Mouse (Mus musculus): Measurements from ENCODE around the gene Upk1b. TPM values are rescaled to one million over a fixed set of nuclear protein-coding genes. Genes with fewer than 3 reads are reported as not detected.
A peak's percentile ranks its signal among the peaks of the same experiment; 100 is the strongest.

The Upk1b gene
- total RNA-seq, 2 experiments from 2014 or later: 0.49 TPM; not detected in 1

GRCm38 (mm10) chr16:38763508-38763907, 36.6 kb downstream of the Upk1b start:
- ATAC-seq (replicated peaks; ENCODE audit: poor library complexity): peak; percentile 61

GRCm38 (mm10) chr16:38762401-38762800, 37.7 kb downstream of the Upk1b start:
- ATAC-seq (replicated peaks; ENCODE audit: poor library complexity): no peak

GRCm38 (mm10) chr16:38761972-38762371, 38.2 kb downstream of the Upk1b start:
- ATAC-seq (replicated peaks; ENCODE audit: poor library complexity): no peak

- ATAC-seq (replicated peaks; ENCODE audit: poor library complexity): peak; percentile 55
Measured at GRCm38 (mm10) chr16:38760834-38761375, 39.2 kb downstream of the Upk1b start.

GRCm38 (mm10) chr16:38760239-38760638, 39.9 kb downstream of the Upk1b start:
- no peak for ATAC-seq (replicated peaks; ENCODE audit: poor library complexity)

GRCm38 (mm10) chr16:38758104-38758861, 41.8 kb downstream of the Upk1b start:
- ATAC-seq (replicated peaks; ENCODE audit: poor library complexity): peak; percentile 76

GRCm38 (mm10) chr16:38757626-38758025, 42.5 kb downstream of the Upk1b start:
- no peak for ATAC-seq (replicated peaks; ENCODE audit: poor library complexity)

- ATAC-seq (replicated peaks; ENCODE audit: poor library complexity): no peak
Measured at GRCm38 (mm10) chr16:38756572-38756971, 43.6 kb downstream of the Upk1b start.

GRCm38 (mm10) chr16:38756177-38756503, 44.0 kb downstream of the Upk1b start:
- no peak for ATAC-seq (replicated peaks; ENCODE audit: poor library complexity)

GRCm38 (mm10) chr16:38755452-38756176, 44.5 kb downstream of the Upk1b start:
- ATAC-seq (replicated peaks; ENCODE audit: poor library complexity): peak; percentile 63

GRCm38 (mm10) chr16:38753631-38754030, 46.5 kb downstream of the Upk1b start:
- ATAC-seq (replicated peaks; ENCODE audit: poor library complexity): no peak

GRCm38 (mm10) chr16:38750803-38751202, 49.3 kb downstream of the Upk1b start:
- ATAC-seq (replicated peaks; ENCODE audit: poor library complexity): no peak

- no peak for ATAC-seq (replicated peaks; ENCODE audit: poor library complexity)
Measured at GRCm38 (mm10) chr16:38743941-38744673, 56.0 kb downstream of the Upk1b start.

- ATAC-seq (replicated peaks; ENCODE audit: poor library complexity): peak; percentile 76
Measured at GRCm38 (mm10) chr16:38742659-38743131, 57.4 kb downstream of the Upk1b start.

GRCm38 (mm10) chr16:38742113-38742658, 57.9 kb downstream of the Upk1b start, which contains the start of gene B4galt4:
TSS of gene B4galt4 (plus strand) at chr16:38742264.
- peak; percentile 75 for ATAC-seq (replicated peaks; ENCODE audit: poor library complexity)

GRCm38 (mm10) chr16:38741204-38741903, 58.8 kb downstream of the Upk1b start:
- ATAC-seq (replicated peaks; ENCODE audit: poor library complexity): peak; percentile 35

GRCm38 (mm10) chr16:38730921-38731320, 69.2 kb downstream of the Upk1b start:
- peak; percentile 93 for ATAC-seq (replicated peaks; ENCODE audit: poor library complexity)

GRCm38 (mm10) chr16:38729610-38730288, 70.4 kb downstream of the Upk1b start:
- peak; percentile 87 for ATAC-seq (replicated peaks; ENCODE audit: poor library complexity)

GRCm38 (mm10) chr16:38729139-38729538, 71.0 kb downstream of the Upk1b start:
- ATAC-seq (replicated peaks; ENCODE audit: poor library complexity): no peak

Data from megakaryocyte progenitor cell, adult 5-6 weeks (primary cell).